Mouse (Mus musculus): ENCODE data around the gene Hdhd5.

DNA sequence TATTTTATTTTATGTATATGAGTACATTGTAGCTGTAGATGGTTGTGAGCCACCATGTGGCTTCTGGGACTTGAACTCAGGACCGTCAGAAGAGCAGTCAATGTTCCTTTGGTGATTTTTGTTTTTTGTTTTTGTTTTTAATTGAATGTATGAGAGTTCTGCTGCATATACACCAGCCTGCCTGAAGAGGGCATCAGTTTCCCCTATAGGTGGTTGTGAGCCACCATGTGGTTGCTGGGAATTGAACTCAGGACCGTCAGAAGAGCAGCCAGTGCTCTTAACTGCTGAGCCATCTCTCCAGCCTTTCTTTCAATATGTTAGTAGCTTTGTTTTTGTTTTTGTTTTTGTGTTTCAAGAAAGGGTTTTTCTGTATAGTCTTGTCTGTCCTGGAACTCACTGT is 5.2 kb upstream of the Hdhd5 start:
- no peak for TF ChIP-seq GATA1 (IDR thresholded peaks at IDR 0.05; ENCODE audit: borderline replicate concordance, low read length)
- TF ChIP-seq FLI1 (IDR thresholded peaks at IDR 0.05; ENCODE audit: low read length): no peak

Measured in megakaryocyte, embryonic 14.5 days (primary cell).